Mouse (Mus musculus) liver, postnatal 0 days (tissue): ENCODE results near the gene Ifitm7. TPM values are rescaled to one million over a fixed set of nuclear protein-coding genes. Genes with fewer than 3 reads are reported as not detected.

ENCODE experiments used
- ATAC-seq: fragments of 200-750 bp; cut with Nextera tagmentation; 2 replicates; pipeline ENCODE4 v1.8.0; 2017; ENCODE audit warnings: mild to moderate bottlenecking, moderate library complexity
- DNase-seq: peaks from one replicate; pipeline ENCODE4 v3.0.0-alpha.2; 2016
- H3K27ac ChIP-seq: fragments of 300-500 bp; sonication (generic); 2 replicates; pipeline ENCODE4 v1.5.1; 2014; ENCODE audit warnings: antibody characterized with exemption, moderate library complexity, mild to moderate bottlenecking, low read depth
- H3K27me3 ChIP-seq: fragments of 300-500 bp; sonication (generic); 2 replicates; pipeline ENCODE4 v1.6.1; 2014; ENCODE audit warnings: low read length, control low read depth, mixed read lengths; ENCODE audit not compliant: insufficient read depth
- H3K36me3 ChIP-seq: fragments of 300-500 bp; sonication (generic); replicated peaks from 2 replicates; pipeline ENCODE4 v1.6.1; 2014; ENCODE audit warnings: mild to moderate bottlenecking, control low read depth, low read length, moderate library complexity, mixed read lengths; ENCODE audit not compliant: insufficient read depth
- H3K4me1 ChIP-seq: fragments of 300-500 bp; sonication (generic); 2 replicates; pipeline ENCODE4 v1.6.1; 2014; ENCODE audit warnings: antibody characterized with exemption, mild to moderate bottlenecking, control low read depth; ENCODE audit not compliant: insufficient read depth
- H3K4me2 ChIP-seq: fragments of 300-500 bp; sonication (generic); 2 replicates; pipeline ENCODE4 v1.6.1; 2014; ENCODE audit warnings: low read depth, mild to moderate bottlenecking, low read length, moderate library complexity, mixed read lengths
- H3K4me3 ChIP-seq: fragments of 300-500 bp; sonication (generic); 2 replicates; pipeline ENCODE4 v1.5.1; 2014; ENCODE audit warnings: low read depth, low read length
- H3K9ac ChIP-seq: fragments of 300-500 bp; sonication (generic); replicated peaks from 2 replicates; pipeline ENCODE4 v1.6.1; 2014; ENCODE audit warnings: mild to moderate bottlenecking, moderate library complexity
- H3K9me3 ChIP-seq: fragments of 300-500 bp; sonication (generic); 2 replicates; pipeline ENCODE4 v1.6.1; 2016; ENCODE audit warnings: mild to moderate bottlenecking, control low read depth, low read length, mixed read lengths
- CTCF ChIP-seq: sonication (generic); IDR thresholded peaks from 2 replicates; pipeline ENCODE4 v1.5.1; 2016; ENCODE audit warnings: antibody characterized with exemption, low read depth
- EP300 ChIP-seq: IDR thresholded peaks from 2 replicates; pipeline ENCODE4 v1.6.1; 2016; ENCODE audit warnings: antibody characterized with exemption, low read depth, mild to moderate bottlenecking
- WGBS: fragments of 180-500 bp; shearing (Covaris S2); extraction: QIAGEN DNeasy Blood & Tissue Kit; methylation state at CpG from one replicate; pipeline ENCODE4 v1.1.7; 2014; ENCODE audit not compliant: insufficient replicate concordance; 5-methylcytosine and 5-hydroxymethylcytosine counted together
- polyA plus RNA-seq: library from polyadenylated mRNA; unstranded; fragments of >200 nt; fragmentation: Nextera tagmentation; extraction: Ambion mirVana; gene quantifications from 2 replicates; pipeline ENCODE4 v1.2.1, GENCODE M21; 2015

Gene Ifitm7
- polyA plus RNA-seq, 1 experiment from 2014 or later: 0.18 TPM

DNA sequence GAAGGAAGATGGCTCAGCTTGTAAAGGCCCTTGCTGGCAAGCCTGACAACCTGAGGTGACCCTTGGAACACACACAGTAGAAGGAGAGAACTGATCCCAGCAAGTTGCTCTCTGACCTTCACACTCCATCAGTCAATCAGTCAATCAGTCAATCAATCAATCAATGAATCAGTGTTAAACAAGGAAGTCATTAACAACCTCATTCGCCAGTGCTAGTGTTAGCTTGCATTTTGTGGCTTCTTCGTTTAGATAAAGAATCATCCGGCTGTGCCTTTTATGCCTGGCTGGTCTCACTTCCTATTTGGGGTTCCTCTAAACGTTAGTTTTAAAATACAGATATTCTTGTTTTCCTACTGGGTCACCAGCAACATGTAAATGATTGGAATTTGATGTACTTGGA is 42.5 kb downstream of the Ifitm7 start:
- no peak overlapping the region for H3K9ac ChIP-seq
- TF ChIP-seq EP300: no peak
- TF ChIP-seq CTCF: no peak
- H3K27ac ChIP-seq: no peak overlapping the region
- 0 out of 2 replicates have a peak, but pooled peaks cover 9% of the 10 kb centered on the region for H3K27me3 ChIP-seq
- WGBS: 16% methylated on average over 4 of the region's 4 CpGs
- DNase-seq (no peak), ATAC-seq (no peak)
- H3K9me3 ChIP-seq: no peaks in the 10 kb centered on the region
- no peak overlapping the region for H3K4me2 ChIP-seq
- H3K4me1 ChIP-seq: no peaks in the 10 kb centered on the region; the same call in none of the 2 replicates
- no peak overlapping the region for H3K4me3 ChIP-seq
- H3K36me3 ChIP-seq: 0 out of 2 replicates have a peak, but pooled peaks cover 3% of the 10 kb centered on the region

- 5% methylated on average over 34 of the region's 34 CpGs for WGBS
- peak overlapping the region; percentile 80 for H3K4me2 ChIP-seq
- peak overlapping the region; percentile 59 for H3K9ac ChIP-seq
- no peaks in the 10 kb centered on the region; the same call in none of the 2 replicates for H3K4me1 ChIP-seq
- TF ChIP-seq EP300: no peak
- no peak for TF ChIP-seq CTCF
- DNase-seq (no peak), ATAC-seq (peak; percentile 84)
- H3K36me3 ChIP-seq: no peaks in the 10 kb centered on the region
- H3K27me3 ChIP-seq: 0 out of 2 replicates have a peak, but pooled peaks cover 9% of the 10 kb centered on the region
- peak overlapping the region; percentile 52 for H3K4me3 ChIP-seq
- no peak overlapping the region for H3K27ac ChIP-seq
- H3K9me3 ChIP-seq: no peaks in the 10 kb centered on the region
Observed at GRCm38 (mm10) chr16:13940847-13941395, 45.8 kb downstream of the Ifitm7 start.

DNA sequence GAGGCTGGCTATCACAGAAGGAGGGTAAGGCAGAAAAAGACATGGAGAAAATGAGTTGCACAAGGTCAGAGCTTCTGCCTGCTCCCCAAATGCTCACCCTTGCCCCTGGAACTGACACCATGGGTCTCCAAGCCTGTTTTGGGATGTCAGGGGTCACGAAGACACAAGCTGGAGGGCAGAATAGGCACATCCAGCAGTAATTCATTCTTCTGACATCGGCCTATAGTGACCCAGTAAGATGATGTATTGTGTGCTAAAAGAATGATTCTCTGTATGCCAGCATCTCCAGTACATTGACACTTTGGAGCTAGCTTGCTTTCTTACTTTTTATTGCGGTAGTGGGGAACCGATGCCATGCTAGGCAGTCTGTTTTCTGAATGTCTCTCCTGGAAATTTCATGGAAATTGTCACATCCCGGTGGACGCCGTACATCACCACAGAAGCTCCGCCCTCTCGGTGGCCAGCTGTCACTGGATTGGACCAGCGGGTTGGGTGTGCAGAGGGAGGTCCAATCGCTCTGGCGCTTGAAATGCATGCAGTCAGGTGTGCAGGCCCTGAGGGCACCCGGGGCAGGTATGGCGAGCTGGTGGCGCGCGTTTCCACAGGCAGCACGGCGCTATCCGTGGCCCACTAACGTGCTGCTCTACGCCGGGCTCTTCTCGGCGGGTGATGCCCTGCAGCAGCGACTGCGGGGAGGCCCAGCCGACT is 46.4 kb downstream of the Ifitm7 start:
- 0 out of 2 replicates have a peak, but pooled peaks cover 9% of the 10 kb centered on the region for H3K27me3 ChIP-seq
- ATAC-seq (peak; percentile 99), DNase-seq (peak; percentile 63)
- peak overlapping the region; percentile 80 for H3K4me2 ChIP-seq
- H3K9me3 ChIP-seq: no peaks in the 10 kb centered on the region
- no peak overlapping the region for H3K27ac ChIP-seq
- no peaks in the 10 kb centered on the region for H3K36me3 ChIP-seq
- TF ChIP-seq CTCF: no peak
- TF ChIP-seq EP300: no peak
- H3K4me3 ChIP-seq: peak overlapping the region; percentile 52
- peak overlapping the region; percentile 59 for H3K9ac ChIP-seq
- WGBS: 10% methylated on average over 28 of the region's 28 CpGs
- H3K4me1 ChIP-seq: no peaks in the 10 kb centered on the region; the same call in none of the 2 replicates

Other genes with a start within 250 kb of the Ifitm7 start
- 13.9 and 15.3 TPM in 2 replicates for gene Rrn3, start 206.2 kb downstream of the Ifitm7 start, polyA plus RNA-seq
- 34.3 and 39.4 TPM in 2 replicates for gene Ntan1, start 168.0 kb downstream of the Ifitm7 start, polyA plus RNA-seq
- gene Pdxdc1, start 83.8 kb downstream of the Ifitm7 start, polyA plus RNA-seq: 24.7 and 27.5 TPM in 2 replicates
- gene Mpv17l, start 83.7 kb downstream of the Ifitm7 start, polyA plus RNA-seq: 4.9 and 5.1 TPM in 2 replicates
- 0.12 TPM in 1 of 2 replicates, not detected in the other for gene 2900011O08Rik, start 284 bp downstream of the Ifitm7 start, polyA plus RNA-seq
- gene Nde1, start 176.4 kb upstream of the Ifitm7 start, polyA plus RNA-seq: 24.9 and 28.1 TPM in 2 replicates
- gene Marf1, start 176.5 kb upstream of the Ifitm7 start, polyA plus RNA-seq: 6.1 TPM in 2 replicates